Mouse (Mus musculus) G1E (cell line): ENCODE measurements around the gene Oas1g.

ENCODE experiments used
- CTCF ChIP-seq: IDR thresholded peaks from 2 replicates; pipeline ENCODE4 v1.5.1; 2012; ENCODE audit warnings: low read depth, low read length, inconsistent platforms, mixed read lengths
- GATA2 ChIP-seq: IDR thresholded peaks from 2 replicates; pipeline ENCODE4 v1.6.1; 2012; ENCODE audit warnings: low read depth, low read length, inconsistent platforms, borderline replicate concordance
- TAL1 ChIP-seq: conservative IDR thresholded peaks from 2 replicates; pipeline ENCODE4 v1.6.1; 2012; ENCODE audit warnings: low read depth, low read length, inconsistent platforms, mixed read lengths

DNA sequence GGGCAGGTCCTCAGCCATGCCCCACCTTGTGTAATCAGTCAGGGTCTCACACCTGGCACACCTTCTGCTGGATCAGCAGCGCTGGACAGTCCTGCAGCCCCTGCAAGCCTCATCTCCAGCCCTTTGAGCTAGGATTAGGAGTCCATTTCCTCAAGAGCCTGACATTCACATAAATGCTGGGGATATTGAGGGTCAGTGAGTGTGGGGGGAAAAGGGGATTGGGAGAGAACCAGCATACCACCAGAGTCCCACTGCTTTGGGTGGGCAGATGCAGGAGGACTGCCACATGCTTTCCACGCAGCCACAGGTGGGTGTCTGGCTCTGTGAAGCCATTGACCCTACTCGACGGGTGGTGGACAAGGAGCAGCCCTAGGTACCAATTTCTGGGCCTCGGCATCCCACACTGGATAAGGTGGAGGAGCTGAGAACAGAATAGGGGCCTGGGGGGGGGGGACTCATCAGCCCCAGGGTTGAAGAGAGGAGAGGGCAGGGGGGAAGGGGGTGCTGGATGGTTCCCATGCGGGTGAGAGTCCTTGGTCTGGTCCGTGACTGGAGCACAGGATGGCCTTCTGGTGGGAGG is 17.9 kb downstream of the Oas1g start:
- TF ChIP-seq CTCF, result no peak
- no peak for TF ChIP-seq TAL1
- TF ChIP-seq GATA2, result no peak
